Mouse (Mus musculus) forelimb bud, embryonic 11.5 days (tissue): ENCODE measurements at regions not wholly inside any gene's neighbourhood (a gene's known extent, or its start where the extent isn't known, plus 50 kb on each side); places are given as distances from the start of the nearest gene placed in this dataset.
"Not testable (repeated sequence)": the region's sequence is repeated elsewhere in the genome, so short reads cannot be mapped to it uniquely, and the experiment has no call there.

Experiments
- DNase-seq: peaks from one replicate; pipeline ENCODE4 v3.0.0-alpha.2; 2012; ENCODE audit warnings: low read depth, low spot score

GRCm38 (mm10) chr3:9133991-9134390, 475.9 kb downstream of the Zfp704 start:
- no peak for DNase-seq

- DNase-seq, result no peak
Observed at GRCm38 (mm10) chr3:9132104-9132751, 477.7 kb downstream of the Zfp704 start.

GRCm38 (mm10) chr3:9131366-9131765, 478.5 kb downstream of the Zfp704 start:
- no peak for DNase-seq

- no peak for DNase-seq
Observed at GRCm38 (mm10) chr3:9128407-9128806, 481.5 kb downstream of the Zfp704 start.

- DNase-seq, result no peak
Observed at GRCm38 (mm10) chr3:9123079-9123478, 486.8 kb downstream of the Zfp704 start.

- DNase-seq, result no peak
Observed at GRCm38 (mm10) chr3:9117913-9118312, 492.0 kb downstream of the Zfp704 start.

- no peak for DNase-seq
Observed at GRCm38 (mm10) chr3:9113410-9113809, 496.5 kb downstream of the Zfp704 start.

GRCm38 (mm10) chr3:9110741-9111140, 499.1 kb downstream of the Zfp704 start:
- DNase-seq, result peak; percentile 40

- DNase-seq, result no peak
Observed at GRCm38 (mm10) chr3:9109991-9110390, 499.9 kb downstream of the Zfp704 start.

- DNase-seq, result no peak
Observed at GRCm38 (mm10) chr3:9109485-9109884, 500.4 kb downstream of the Zfp704 start.

GRCm38 (mm10) chr3:9107766-9108410, 502.0 kb downstream of the Zfp704 start:
- no peak for DNase-seq

GRCm38 (mm10) chr3:9105191-9105926, 504.5 kb downstream of the Zfp704 start:
- DNase-seq, result no peak

GRCm38 (mm10) chr3:9103456-9103855, 506.4 kb downstream of the Zfp704 start:
- no peak for DNase-seq

- DNase-seq, result no peak
Observed at GRCm38 (mm10) chr3:9101240-9101639, 508.6 kb downstream of the Zfp704 start.

- no peak for DNase-seq
Observed at GRCm38 (mm10) chr3:9100761-9101160, 509.1 kb downstream of the Zfp704 start.

- DNase-seq, result no peak
Observed at GRCm38 (mm10) chr3:9098441-9098840, 511.4 kb downstream of the Zfp704 start.

GRCm38 (mm10) chr3:9084134-9084533, 525.8 kb downstream of the Zfp704 start:
- DNase-seq, result no peak

GRCm38 (mm10) chr3:9082061-9082460, 527.8 kb downstream of the Zfp704 start:
- DNase-seq, result no peak

GRCm38 (mm10) chr3:9078201-9078600, 531.7 kb downstream of the Zfp704 start:
- no peak for DNase-seq

GRCm38 (mm10) chr3:9076696-9077095, 533.2 kb downstream of the Zfp704 start:
- peak; percentile 65 for DNase-seq

GRCm38 (mm10) chr3:9072471-9072870, 537.4 kb downstream of the Zfp704 start:
- DNase-seq, result not testable (repeated sequence)

- DNase-seq, result peak; percentile 70
Observed at GRCm38 (mm10) chr3:9067048-9067447, 542.8 kb downstream of the Zfp704 start.

- DNase-seq, result no peak
Observed at GRCm38 (mm10) chr3:9066374-9066773, 543.5 kb downstream of the Zfp704 start.
